Mouse (Mus musculus) heart, embryonic 15.5 days (tissue): ENCODE measurements around the gene Cd33. TPM values are rescaled to one million over a fixed set of nuclear protein-coding genes. Genes with fewer than 3 reads are reported as not detected.

ENCODE experiments used
- ATAC-seq: fragments of 200-750 bp; cut with Nextera tagmentation; replicated peaks from 2 replicates; pipeline ENCODE4 v1.8.0; 2017; ENCODE audit warnings: low read depth, moderate TSS enrichment; ENCODE audit not compliant: insufficient number of reproducible peaks, insufficient read depth, low FRiP score
- H3K27ac ChIP-seq: fragments of 300-500 bp; sonication (generic); 2 replicates; pipeline ENCODE4 v1.5.1; 2015; ENCODE audit warnings: mild to moderate bottlenecking, inconsistent platforms
- H3K27me3 ChIP-seq: fragments of 300-500 bp; sonication (generic); 2 replicates; pipeline ENCODE4 v1.6.1; 2015; ENCODE audit warnings: inconsistent platforms
- H3K36me3 ChIP-seq: fragments of 300-500 bp; sonication (generic); 2 replicates; pipeline ENCODE4 v1.6.1; 2015; ENCODE audit warnings: mild to moderate bottlenecking, inconsistent platforms
- H3K4me1 ChIP-seq: fragments of 300-500 bp; sonication (generic); replicated peaks from 2 replicates; pipeline ENCODE4 v1.6.1; 2015; ENCODE audit warnings: inconsistent platforms
- H3K4me2 ChIP-seq: fragments of 300-500 bp; sonication (generic); 2 replicates; pipeline ENCODE4 v1.6.1; 2015; ENCODE audit warnings: inconsistent platforms, mild to moderate bottlenecking, moderate library complexity
- H3K4me3 ChIP-seq: fragments of 300-500 bp; sonication (generic); 2 replicates; pipeline ENCODE4 v1.5.1; 2015; ENCODE audit warnings: mild to moderate bottlenecking, inconsistent platforms
- H3K9ac ChIP-seq: fragments of 300-500 bp; sonication (generic); 2 replicates; pipeline ENCODE4 v1.6.1; 2015; ENCODE audit warnings: mild to moderate bottlenecking, inconsistent platforms
- H3K9me3 ChIP-seq: fragments of 300-500 bp; sonication (generic); replicated peaks from 2 replicates; pipeline ENCODE4 v1.6.1; 2016; ENCODE audit warnings: inconsistent platforms
- WGBS: fragments of 180-500 bp; shearing (Covaris S2); methylation state at CpG from one replicate; pipeline ENCODE4 v1.1.7; 2015; ENCODE audit warnings: mixed read lengths; 5-methylcytosine and 5-hydroxymethylcytosine counted together
- polyA plus RNA-seq: library from polyadenylated mRNA; unstranded; fragments of >200 nt; fragmentation: Nextera tagmentation; extraction: Ambion mirVana; gene quantifications from 2 replicates; pipeline ENCODE4 v1.2.1, GENCODE M21; 2015

The Cd33 gene
- polyA plus RNA-seq, 1 experiment from 2014 or later, result 0.49 TPM

DNA sequence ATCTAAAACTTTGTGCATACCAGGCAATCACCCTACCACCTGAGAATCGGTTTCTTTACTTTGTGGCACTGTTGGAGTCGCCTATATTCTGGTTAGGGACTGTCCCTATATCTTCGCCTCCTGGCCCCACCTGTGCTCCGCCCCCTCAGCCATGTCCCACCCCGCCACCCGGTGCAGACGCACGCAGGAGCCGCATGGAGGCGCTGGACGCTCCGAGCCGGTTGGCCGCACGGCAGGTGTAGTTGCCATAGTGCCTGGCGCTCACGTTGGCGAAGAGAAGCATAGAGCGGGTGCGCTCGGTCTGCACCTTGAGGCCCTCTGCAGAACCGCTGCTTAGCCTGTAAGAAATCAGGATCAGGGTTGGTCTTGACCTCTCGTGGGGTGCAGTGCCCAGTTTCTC lies 68.5 kb downstream of the Cd33 start:
- H3K4me3 ChIP-seq, result no peak overlapping the region
- no peaks in the 10 kb centered on the region for H3K9me3 ChIP-seq
- no peak overlapping the region for H3K27ac ChIP-seq
- no peak overlapping the region for H3K9ac ChIP-seq
- no peaks in the 10 kb centered on the region for H3K36me3 ChIP-seq
- H3K4me2 ChIP-seq, result no peak overlapping the region
- H3K27me3 ChIP-seq, result peaks cover 48% of the 10 kb centered on the region
- 11% methylated on average over 23 of the region's 23 CpGs for WGBS
- H3K4me1 ChIP-seq, result peaks cover 9% of the 10 kb centered on the region
- ATAC-seq, result no peak

Other genes with a start within 250 kb of the Cd33 start
- 9.0 and 10.1 TPM in 2 replicates for gene Zfp715, start 231.1 kb downstream of the Cd33 start, polyA plus RNA-seq
- 0.13 and 0.46 TPM in 2 replicates for gene Siglecf, start 193.1 kb downstream of the Cd33 start, polyA plus RNA-seq
- 0.06 and 0.46 TPM in 2 replicates for gene Siglecg, start 136.2 kb downstream of the Cd33 start, polyA plus RNA-seq
- not detected in 2 replicates for gene Lim2, start 116.8 kb downstream of the Cd33 start, polyA plus RNA-seq
- 1.6 and 18.8 TPM in 2 replicates for gene Nkg7, start 107.4 kb downstream of the Cd33 start, polyA plus RNA-seq
- gene Cldnd2, start 103.6 kb downstream of the Cd33 start, polyA plus RNA-seq, result not detected in 2 replicates
- gene Etfb, start 100.3 kb downstream of the Cd33 start, polyA plus RNA-seq, result 631 and 668 TPM in 2 replicates
- gene Gm45233, start 100.3 kb downstream of the Cd33 start, polyA plus RNA-seq, result 0.31 and 0.43 TPM in 2 replicates
- gene Vsig10l, start 81.3 kb downstream of the Cd33 start, polyA plus RNA-seq, result 2.9 and 4.4 TPM in 2 replicates
- gene Iglon5, start 54.4 kb downstream of the Cd33 start, polyA plus RNA-seq, result 0.28 TPM in 1 of 2 replicates, not detected in the other
- gene 4931406B18Rik, start 38.5 kb downstream of the Cd33 start, polyA plus RNA-seq, result not detected in 2 replicates
- 1.3 and 1.5 TPM in 2 replicates for gene Zfp658, start 17.8 kb upstream of the Cd33 start, polyA plus RNA-seq
- 6.0 and 7.9 TPM in 2 replicates for gene Zfp719, start 35.2 kb upstream of the Cd33 start, polyA plus RNA-seq
- gene Zfp819, start 62.7 kb upstream of the Cd33 start, polyA plus RNA-seq, result not detected in 2 replicates
- not detected in 2 replicates for gene Ceacam18, start 90.3 kb upstream of the Cd33 start, polyA plus RNA-seq
- 0.47 and 1.0 TPM in 2 replicates for gene Siglece, start 115.7 kb upstream of the Cd33 start, polyA plus RNA-seq
- gene Ctu1, start 127.6 kb upstream of the Cd33 start, polyA plus RNA-seq, result 4.9 and 8.7 TPM in 2 replicates
- not detected in 2 replicates for gene Klk14, start 146.0 kb upstream of the Cd33 start, polyA plus RNA-seq
- gene Klk13, start 168.1 kb upstream of the Cd33 start, polyA plus RNA-seq, result 0.19 and 0.34 TPM in 2 replicates
- gene Klk12, start 224.5 kb upstream of the Cd33 start, polyA plus RNA-seq, result not detected in 2 replicates
- gene Klk11, start 230.2 kb upstream of the Cd33 start, polyA plus RNA-seq, result 0.11 and 0.20 TPM in 2 replicates
- gene Klk10, start 236.6 kb upstream of the Cd33 start, polyA plus RNA-seq, result 0.31 and 1.2 TPM in 2 replicates
- gene Klk9, start 247.5 kb upstream of the Cd33 start, polyA plus RNA-seq, result not detected in 2 replicates